Mouse (Mus musculus): ENCODE measurements around the gene Ssc4d.

Ssc4d gene

DNA sequence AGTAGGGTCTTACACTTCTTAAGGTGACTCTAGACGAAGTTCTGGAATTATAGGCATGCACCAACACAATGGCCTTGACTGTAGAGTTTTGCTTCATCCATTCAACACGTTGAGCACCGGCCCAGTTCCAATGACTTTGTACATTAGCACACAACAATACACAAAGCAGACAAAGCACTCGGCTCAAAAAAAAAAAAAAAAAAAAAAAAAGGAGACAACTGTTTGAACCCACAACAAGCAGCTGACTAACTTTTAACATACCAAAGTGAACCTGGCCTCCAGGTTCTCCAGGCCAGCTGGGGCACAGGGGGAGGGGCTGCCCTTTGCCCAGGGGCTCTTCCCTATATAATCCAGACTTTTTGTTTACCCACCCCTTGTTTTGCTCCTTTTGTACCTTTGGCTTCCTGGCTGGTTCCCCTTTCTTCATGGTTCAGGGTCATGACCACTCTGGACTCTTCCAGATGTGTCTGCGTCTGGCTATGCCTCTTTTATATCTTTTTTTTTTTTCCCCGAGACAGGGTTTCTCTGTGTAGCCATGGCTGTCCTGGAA is 38.6 kb downstream of the Ssc4d start:
- DNase-seq, result no peak

DNA sequence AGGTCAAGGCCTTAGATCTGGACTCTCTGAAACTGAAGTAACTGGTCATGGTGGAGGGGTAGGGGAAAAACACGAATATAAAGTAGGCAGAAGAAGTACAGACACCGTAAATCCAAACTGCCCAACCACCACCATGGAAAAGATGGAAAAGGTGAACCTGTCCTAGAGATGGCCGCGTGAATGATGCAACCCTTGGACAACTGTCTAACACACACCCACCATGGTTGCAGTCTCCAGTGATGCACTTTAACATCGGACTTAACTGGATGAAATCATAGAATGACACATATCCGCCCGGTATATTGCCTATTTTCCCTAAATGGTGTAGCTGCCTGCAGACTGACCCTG is 39.2 kb downstream of the Ssc4d start:
- DNase-seq, result no peak

DNA sequence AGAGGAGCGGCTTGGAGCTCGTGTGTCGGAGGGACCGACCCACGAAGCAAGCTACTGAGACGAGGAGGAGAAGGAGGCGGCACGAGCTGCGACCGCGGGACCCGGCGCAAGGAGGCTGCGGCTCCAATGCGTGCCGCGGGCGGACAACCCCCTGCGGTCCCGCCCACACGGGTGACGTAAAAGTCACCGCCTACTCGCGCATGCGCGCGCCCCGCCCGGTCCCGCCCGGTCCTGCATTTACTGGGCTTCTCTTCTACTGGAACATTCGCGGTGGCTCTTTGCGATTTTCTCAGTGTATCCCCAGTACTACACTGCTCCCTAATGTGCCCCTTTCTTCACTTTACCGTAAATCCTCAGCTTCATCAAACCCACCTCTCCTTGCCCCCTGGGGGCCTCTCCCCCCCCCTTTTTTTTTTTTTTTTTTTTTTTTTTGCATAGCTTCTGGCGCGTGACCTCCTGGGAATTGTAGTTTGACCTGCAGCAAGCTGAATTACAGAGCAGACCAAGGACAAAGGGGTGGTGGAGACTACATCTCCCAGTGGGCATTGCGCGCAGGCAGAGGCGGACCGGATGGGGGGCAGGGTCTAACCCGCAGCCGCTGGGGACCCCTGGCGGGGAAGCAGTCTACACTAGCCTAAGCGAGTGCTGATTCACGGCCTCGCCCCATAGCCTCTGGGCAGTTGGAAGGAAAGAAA is 39.7 kb downstream of the Ssc4d start, which contains the start of gene Ywhag:
Gene Ywhag (minus strand): TSS at position 136 of the 695 bp plus-strand sequence.
- peak; percentile 99 for DNase-seq

DNA sequence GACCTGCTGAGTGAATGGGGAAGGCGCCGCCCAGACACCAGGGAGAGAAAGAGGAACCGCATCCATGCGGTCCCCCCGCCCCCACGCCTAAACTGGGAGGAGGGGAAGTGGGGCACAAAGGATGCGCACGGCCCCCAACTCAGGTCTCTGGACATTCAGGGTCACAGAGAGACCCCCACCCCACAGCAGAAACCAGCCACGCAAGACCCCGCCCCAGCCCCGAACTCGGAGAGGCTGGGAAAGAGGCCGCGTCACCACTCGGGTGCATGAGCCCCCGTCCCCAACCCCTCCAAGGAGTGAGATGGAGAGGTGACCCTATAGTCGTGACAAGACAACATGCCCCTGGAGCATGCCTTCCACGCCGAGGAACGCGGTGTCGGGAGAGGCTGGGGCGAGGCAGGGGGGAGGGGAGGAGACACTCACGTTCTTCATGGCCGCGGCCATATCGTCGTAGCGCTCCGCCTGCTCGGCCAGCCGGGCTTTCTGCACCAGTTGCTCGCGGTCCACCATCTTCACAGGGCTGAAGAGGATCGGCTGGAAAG is 40.4 kb downstream of the Ssc4d start:
- DNase-seq, result no peak

DNA sequence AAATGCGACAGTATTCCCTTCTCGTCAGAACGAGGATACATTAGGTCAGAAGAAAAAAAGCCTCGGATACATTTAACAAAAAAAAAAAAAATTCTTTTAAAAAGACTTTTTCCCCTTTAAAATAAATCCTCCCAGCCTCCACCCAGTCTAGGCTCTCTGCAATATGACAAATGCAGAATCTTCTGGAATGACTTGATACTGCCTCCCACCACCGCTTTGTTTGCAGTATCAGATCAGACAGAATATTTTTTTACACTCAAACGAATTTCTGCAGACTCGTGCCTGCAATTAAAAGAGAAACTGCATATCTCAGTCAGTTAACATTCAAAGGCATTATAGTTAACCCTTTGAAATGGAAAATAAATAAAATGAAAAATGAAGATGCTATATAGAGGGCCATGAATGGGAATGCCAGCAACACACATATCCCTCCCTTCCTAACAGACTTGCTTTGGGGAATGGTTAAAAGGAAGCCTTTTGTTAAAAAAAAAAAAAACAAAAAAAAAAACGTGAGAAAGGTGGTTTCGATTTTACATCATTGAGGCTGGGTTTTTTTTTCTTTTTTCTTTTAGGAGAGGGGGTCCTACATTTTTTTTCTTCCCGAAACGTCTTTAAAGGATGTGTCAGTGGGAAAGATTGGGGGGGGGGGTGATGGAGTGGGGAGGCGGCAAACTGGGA is 41.0 kb downstream of the Ssc4d start:
- no peak for DNase-seq

DNA sequence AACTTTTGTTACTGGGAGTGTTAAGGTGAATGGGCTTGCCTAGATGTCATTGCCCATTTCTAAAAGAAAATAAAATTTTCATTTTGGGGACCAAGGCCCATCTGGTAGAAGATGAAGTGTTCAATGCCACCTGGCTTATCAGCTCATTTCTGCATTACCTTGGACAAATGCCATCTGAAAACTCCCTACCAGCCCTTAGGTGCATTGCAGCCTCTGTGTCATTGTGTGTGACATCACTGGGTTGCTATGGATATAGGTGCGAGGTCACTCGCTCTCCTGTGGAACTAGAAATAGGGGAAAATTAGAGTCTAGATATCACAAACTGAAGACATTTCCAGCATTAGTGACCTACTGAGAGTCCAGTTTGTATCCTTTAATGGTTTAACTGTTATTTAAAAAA is 42.0 kb downstream of the Ssc4d start:
- DNase-seq, result peak; percentile 23

DNA sequence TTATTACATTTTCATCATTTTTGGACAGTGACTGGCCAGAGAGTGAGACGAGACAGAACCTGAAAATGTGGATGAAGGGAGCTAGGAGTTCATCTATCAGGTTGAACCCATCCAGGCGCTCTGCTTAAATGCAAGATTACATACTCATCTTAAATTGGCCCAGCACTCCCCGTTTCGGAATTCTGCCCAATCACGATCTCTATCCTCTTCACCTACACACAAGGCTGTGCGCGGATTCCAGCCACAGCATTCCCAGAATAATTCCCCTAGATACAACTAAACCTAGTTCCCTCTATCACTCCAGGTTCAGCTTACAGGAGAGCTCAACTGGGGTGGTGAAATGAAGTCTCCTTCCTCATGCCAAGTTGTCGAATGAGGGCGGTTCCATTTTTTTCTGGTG is 42.8 kb downstream of the Ssc4d start:
- no peak for DNase-seq

DNA sequence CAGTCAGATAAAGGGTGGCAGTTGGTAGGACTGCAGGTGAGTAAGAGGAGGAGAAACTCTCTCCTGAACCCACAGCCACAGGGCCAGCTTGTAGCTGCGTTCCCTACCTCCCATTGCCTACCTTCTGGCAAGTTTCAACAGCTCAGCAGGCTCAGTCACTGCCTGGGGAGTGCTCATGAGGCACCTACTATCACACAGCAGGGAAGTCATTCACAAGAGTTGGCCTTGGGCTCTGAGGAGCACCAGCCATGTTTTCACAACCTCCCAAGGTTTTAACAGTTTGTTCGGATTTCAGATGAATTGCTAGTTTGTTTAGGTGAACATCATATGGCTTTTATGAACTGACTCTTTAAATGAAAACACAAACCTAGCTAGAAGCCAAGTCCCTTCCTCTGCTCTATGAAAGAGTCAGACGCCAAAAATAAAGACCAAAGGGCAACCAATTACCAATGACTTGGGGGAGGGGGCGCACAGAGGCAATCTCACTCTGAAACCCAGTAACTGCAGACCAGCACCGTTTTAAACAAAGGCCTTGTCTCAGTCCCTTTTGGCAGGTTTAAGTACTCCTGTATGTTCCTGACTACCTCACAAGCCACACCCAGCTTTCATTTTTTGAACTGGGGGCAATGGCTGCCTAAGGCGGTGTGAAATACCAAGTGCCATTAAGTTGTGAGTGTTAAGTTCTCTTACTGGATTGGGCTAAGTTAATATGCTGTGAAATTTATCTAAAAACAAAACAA is 44.5 kb downstream of the Ssc4d start:
- DNase-seq, result no peak

DNA sequence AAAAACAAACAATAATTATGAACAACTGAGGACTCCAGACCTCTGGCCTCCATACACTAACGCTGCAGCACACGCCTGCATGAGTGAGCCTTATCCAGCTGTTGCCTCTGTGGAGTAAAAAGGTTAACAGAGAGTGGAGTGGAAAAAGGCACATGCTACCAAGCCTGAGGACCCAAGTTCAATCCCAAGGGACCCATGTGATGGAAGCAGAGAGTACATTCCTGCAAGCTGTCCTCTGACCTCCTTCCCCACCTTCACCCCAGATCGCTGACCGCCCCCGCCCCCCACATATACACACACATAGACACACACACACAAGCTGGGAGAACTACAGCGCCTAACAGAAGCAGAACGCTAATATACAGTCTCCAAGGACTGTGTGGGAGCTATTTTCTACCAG is 50.4 kb downstream of the Ssc4d start:
- DNase-seq, result no peak

DNA sequence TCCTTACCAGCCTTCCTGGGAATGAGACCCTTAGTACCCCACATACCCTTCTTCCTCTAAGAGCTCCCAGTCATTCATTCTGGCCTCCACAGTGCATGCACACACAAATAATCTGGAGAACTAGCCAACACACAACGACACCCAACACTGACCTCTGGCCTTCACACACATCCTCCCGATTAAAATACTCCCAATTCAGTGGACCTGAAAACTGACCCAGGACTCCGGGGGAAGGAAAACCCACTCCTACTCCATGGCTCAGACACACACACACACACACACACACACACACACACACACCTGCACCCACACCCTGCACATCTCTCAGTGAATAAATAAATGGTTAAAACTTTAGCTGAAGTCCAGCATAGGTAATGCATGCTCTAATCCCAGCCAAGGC is 54.4 kb downstream of the Ssc4d start:
- no peak for DNase-seq

DNA sequence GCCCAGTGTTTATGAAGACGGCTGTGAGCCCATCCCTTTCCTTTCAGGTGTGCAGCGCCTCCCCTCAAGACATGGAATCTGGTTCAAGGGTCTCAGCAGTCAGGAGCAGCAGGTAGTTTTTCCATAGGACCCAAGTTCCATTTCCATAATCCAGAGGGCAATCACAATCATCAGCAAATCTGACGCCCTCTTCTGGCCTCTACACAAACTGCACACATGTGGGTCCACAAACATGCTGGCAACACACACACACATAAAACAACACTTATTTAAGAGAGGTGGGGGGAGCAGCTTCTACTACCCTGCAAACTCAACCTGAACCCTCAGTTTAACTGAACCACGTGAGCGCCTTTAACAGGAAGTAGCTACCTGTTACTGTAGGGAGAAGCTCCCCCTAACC is 55.7 kb downstream of the Ssc4d start:
- no peak for DNase-seq

DNA sequence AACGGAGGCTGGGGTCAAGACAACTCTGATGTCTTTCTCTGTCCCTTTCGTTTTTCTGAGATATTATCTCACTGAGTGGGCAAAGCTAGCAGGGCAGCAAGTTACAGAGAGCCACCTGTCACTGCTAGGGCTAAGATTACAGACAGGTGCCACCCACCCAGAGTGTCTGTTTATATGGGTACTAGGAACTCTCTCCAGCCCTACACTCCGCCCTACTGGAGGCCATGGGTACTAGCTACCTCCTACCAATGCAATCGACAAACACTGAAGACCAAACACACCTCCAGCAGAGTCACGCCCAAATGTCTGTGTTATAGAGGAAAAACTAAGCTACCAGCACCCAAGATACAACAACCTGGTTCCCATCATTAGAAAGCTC is 56.3 kb downstream of the Ssc4d start:
- no peak for DNase-seq

DNA sequence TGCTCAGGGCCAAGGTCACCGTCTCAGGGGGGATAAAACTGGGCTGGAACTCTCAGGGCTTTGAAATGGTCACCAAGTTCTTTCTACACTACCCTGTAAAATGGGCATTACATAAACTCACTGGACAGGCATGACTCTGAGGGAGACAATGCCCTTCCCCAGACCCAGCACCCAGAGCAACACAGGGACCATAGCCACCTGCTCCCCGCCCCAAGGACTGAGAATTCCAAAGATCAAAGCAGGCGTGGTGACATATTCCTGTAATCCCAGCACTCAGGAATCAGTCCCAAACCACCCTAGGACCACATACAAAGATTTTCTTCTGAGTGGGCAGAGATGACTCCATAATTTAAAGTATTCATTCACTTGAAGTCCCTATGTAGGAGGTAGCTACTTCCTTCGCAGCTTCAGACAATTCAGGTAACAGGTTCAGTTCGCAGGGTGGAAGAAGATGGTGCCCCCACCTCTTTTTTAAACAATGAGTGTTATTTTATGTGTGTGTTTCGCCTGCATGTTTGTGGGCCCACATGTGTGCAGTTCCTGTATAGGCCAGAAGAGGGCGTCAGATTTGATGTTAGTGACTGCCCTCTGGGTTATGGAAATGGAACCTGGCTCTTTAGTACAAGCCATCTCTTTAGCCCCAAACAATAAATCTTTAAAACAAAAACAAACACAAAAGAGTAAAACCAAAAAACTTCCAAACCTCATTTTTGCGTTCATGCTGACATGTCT is 56.8 kb downstream of the Ssc4d start:
- DNase-seq, result no peak

DNA sequence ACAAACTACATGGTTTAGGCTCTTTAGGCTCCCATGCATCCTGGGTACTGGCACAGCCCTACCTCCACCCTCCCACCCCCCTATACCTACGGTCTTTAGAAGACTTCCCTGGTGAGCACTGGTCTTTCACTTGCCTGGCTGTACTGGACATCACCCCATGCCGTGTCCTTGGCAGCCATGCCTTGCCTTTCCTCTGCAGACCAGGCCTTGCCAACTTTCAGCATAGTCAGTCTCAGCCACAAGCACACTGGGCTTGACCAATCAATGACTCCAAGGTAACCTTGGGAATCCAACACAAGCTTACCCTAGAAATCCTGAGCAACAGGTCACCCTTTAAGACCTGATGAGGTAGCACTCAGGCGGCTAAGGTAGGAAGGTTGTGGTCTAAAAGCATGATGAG is 57.7 kb downstream of the Ssc4d start:
- DNase-seq, result no peak

DNA sequence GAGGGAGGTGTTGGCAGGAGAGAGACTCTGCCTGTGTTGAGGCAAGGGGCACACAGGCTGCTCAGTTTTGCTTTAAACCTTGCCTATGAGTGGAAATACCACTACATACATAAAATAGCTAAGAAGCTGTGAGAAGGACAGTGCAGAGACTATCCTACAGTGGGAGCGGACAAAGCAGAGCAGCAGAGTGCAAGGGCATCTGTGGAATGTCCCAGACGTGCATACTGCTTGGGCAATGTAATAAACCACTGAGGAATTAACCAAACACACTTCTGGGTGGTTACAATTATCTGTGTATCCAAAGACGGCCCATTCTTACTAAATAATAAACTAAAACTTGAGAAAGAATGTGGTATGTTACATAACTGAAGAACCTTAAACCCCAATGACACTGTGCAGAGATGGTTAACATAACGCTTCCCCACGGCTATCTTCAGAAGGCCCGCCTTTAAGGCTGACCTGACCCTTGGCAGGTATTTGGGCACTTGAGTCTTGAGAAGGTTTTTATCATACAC is 58.2 kb downstream of the Ssc4d start:
- no peak for DNase-seq

DNA sequence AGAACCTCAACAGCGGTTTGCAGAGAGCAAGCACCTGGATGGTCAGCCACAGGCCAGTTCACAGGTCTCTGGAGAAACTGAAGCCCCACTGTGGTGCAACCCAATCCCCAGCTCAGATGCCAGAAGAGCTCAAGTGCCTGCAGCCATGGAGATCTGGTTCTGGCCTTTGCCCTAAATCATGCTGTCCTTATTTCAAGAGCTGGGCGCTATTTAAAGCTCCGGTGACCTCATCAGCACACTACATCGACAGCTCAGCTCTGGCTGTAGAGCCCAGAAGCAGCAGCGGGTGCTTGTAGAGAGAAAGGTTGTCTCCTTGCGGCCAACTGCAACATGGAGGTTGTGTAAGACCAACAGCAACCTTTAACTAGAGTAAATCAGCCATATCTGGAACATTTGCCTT is 60.2 kb downstream of the Ssc4d start:
- no peak for DNase-seq

DNA sequence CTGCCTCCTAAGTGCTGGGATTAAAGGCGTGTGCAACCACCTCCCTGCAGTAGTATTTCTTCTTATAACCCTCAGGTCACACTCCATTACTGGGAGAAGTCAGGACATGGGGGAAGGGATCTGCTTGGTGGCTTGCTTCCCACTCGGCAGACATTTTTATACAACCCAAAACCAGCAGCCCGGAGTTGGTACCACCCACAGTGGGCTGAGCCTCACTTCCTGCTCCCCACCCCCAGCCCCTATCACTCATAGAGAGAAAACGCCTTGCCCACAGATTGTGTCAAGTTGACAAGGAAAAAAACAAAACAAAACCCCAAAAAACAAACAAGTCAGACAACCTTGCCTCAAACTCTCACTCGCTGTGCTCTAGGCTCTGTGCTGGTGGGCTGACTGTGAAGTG is 61.1 kb downstream of the Ssc4d start:
- DNase-seq, result no peak

DNA sequence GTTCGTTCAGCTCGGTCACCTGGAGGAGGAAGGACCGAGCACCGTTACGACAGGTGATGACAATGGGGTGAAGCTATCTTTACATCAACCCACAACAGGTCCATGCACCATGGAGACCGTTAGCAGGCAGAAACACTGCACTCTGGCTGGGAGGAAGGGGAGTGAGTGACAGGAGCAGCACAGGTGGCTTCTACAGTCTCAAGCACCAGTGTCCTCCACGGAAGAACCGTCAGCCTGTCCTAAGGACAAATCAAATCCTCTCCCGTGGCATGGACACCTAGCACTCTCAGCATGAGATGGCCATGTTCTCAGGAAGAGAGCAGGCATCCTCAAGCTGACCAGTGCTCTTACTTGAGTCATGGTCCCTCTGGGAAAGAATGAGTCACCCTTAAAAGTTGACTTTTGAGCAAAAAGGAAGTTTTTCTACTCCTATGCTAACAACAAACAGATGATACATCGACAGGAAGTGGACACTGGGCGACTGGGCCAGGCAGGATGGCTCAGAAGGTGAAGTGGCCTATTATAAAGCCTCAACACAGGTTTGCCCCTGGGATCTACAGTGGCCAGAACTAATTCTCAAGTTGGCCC is 62.6 kb downstream of the Ssc4d start:
- DNase-seq, result no peak

DNA sequence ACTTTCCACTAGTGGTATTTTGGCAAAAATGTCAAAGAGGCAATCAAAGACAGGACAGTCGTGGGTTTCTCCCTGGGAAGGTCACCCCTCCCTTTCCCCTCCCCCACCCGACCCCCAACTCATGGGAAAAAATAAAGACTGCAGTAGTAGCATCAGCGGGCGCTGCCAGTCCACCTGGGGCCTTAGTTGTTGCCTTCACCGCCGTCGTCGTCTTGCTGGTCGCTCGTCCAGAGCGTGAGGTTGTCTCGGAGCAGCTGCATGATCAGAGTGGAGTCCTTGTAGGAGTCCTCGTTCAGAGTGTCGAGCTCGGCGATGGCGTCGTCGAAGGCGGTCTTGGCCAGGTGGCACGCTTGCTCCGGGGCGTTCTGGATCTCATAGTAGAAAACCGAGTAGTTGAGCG is 63.5 kb downstream of the Ssc4d start:
- DNase-seq, result no peak

Data from retina, postnatal 1 day (tissue).